Mouse (Mus musculus): ENCODE results near the gene Gpc2. TPM values are rescaled to one million over a fixed set of nuclear protein-coding genes. Genes with fewer than 3 reads are reported as not detected.
A peak's percentile ranks its signal among the peaks of the same experiment; 100 is the strongest.

The Gpc2 gene
- polyA plus RNA-seq, 2 experiments = 6.4 to 183 TPM

GRCm38 (mm10) chr5:138275216-138276050 is 4.4 kb downstream of the Gpc2 start:
- DNase-seq (ENCODE audit: low spot score) = peak; percentile 25
- no peak for ATAC-seq (ENCODE audit: low FRiP score, low read depth)
- H3K9ac ChIP-seq (ENCODE audit: low read depth, low read length, severe bottlenecking) = peak overlapping the region; percentile 40
- peaks cover 2% of the 10 kb centered on the region; the same call in 1 of the 2 replicates for H3K9me3 ChIP-seq (ENCODE audit: control insufficient read depth, low read length)
- 25% methylated on average over 41 of the region's 41 CpGs for WGBS
- H3K27me3 ChIP-seq (ENCODE audit: control insufficient read depth, insufficient read depth, low read length) = no peaks in the 10 kb centered on the region
- H3K4me1 ChIP-seq (ENCODE audit: control insufficient read depth, insufficient read depth, low read length) = peaks cover 35% of the 10 kb centered on the region
- TF ChIP-seq POLR2A (IDR thresholded peaks at IDR 0.05; ENCODE audit: borderline replicate concordance, extremely low read depth, insufficient read depth, insufficient read length) = no peak
- no peak overlapping the region for H3K27ac ChIP-seq (replicated peaks; ENCODE audit: low read depth, low read length)
- H3K4me2 ChIP-seq (replicated peaks; ENCODE audit: low read depth, low read length, severe bottlenecking) = peak overlapping the region; percentile 37
- peaks cover 34% of the 10 kb centered on the region for H3K36me3 ChIP-seq (ENCODE audit: control insufficient read depth, insufficient read depth, low read length)
- H3K4me3 ChIP-seq (replicated peaks; ENCODE audit: low read length) = peak overlapping the region; percentile 14

DNA sequence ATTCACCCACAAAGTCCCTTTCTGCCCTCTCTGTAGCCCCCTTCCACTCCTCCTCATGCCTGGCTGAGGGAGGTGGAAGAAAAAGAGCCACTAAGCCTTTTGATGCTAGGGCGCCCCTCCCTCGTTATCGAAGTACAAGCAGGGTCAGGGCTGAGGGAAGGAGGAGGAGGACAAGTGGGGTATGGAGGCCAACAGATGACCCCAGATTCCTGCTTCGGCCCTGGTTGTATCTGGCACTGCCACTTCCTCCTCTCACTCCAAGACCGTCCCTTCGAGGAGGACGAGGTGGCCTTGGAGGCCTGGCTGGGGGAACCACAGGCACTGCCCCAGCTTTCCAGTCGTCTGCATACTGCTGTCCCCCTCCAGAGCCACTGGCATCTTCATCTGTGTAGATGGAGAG is 5.6 kb downstream of the Gpc2 start:
- Histone ChIP-seq H3K4me2 (replicated peaks; ENCODE audit: low read depth, low read length, severe bottlenecking) (no peak overlapping the region), H3K4me1 (ENCODE audit: control insufficient read depth, insufficient read depth, low read length) (peaks cover 32% of the 10 kb centered on the region), H3K9me3 (ENCODE audit: control insufficient read depth, low read length) (no peaks in the 10 kb centered on the region), H3K27me3 (ENCODE audit: control insufficient read depth, insufficient read depth, low read length) (no peaks in the 10 kb centered on the region), H3K9ac (ENCODE audit: low read depth, low read length, severe bottlenecking) (no peak overlapping the region), H3K36me3 (ENCODE audit: control insufficient read depth, insufficient read depth, low read length) (peaks cover 34% of the 10 kb centered on the region), H3K4me3 (replicated peaks; ENCODE audit: low read length) (no peak overlapping the region), H3K27ac (replicated peaks; ENCODE audit: low read depth, low read length) (no peak overlapping the region)
- no peak for ATAC-seq (ENCODE audit: low FRiP score, low read depth)
- TF ChIP-seq POLR2A (IDR thresholded peaks at IDR 0.05; ENCODE audit: borderline replicate concordance, extremely low read depth, insufficient read depth, insufficient read length) = no peak
- no peak for DNase-seq (ENCODE audit: low spot score)
- WGBS = 80% methylated on average over 8 of the region's 8 CpGs

- TF ChIP-seq POLR2A (IDR thresholded peaks at IDR 0.05; ENCODE audit: borderline replicate concordance, extremely low read depth, insufficient read depth, insufficient read length) = no peak
- peak; percentile 49 for DNase-seq (ENCODE audit: low spot score)
- Histone ChIP-seq H3K27me3 (ENCODE audit: control insufficient read depth, insufficient read depth, low read length) (no peaks in the 10 kb centered on the region), H3K9me3 (ENCODE audit: control insufficient read depth, low read length) (no peaks in the 10 kb centered on the region), H3K4me1 (ENCODE audit: control insufficient read depth, insufficient read depth, low read length) (peaks cover 21% of the 10 kb centered on the region), H3K36me3 (ENCODE audit: control insufficient read depth, insufficient read depth, low read length) (peaks cover 25% of the 10 kb centered on the region), H3K4me3 (replicated peaks; ENCODE audit: low read length) (peak within 1 kb of the TSS; percentile 15), H3K9ac (ENCODE audit: low read depth, low read length, severe bottlenecking) (peak within 1 kb of the TSS; percentile 48), H3K4me2 (replicated peaks; ENCODE audit: low read depth, low read length, severe bottlenecking) (peak within 1 kb of the TSS; percentile 41), H3K27ac (replicated peaks; ENCODE audit: low read depth, low read length) (peak within 1 kb of the TSS; percentile 52; the same call in 1 of the 2 replicates)
- 2% methylated on average over 12 of the region's 12 CpGs for WGBS
- ATAC-seq (ENCODE audit: low FRiP score, low read depth) = peak; percentile 74
Observed at GRCm38 (mm10) chr5:138272409-138272923, 7.3 kb downstream of the Gpc2 start, which contains the start of gene Gal3st4. Gene Gal3st4, minus strand, starts transcription at chr5:138272840.

DNA sequence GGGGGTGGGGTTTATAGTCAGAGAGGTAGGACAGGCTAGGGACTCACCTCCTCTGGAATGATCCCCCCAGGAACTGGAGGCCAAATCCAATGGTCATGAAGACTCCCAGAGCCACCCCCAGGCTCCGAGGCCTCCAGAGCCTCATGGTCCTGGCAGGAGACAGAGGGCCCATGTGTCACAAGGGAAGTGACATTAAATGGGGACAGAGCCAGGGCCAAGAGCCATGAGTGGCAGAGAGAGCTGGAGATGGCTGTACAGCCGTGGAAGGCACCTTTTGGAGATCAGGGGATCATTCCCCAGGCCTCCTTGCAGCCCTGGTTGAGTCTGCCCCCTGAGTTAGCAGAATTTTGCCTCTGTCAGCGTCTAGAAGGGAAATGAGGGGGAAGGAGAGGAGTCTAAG is 8.6 kb downstream of the Gpc2 start:
- no peak for DNase-seq (ENCODE audit: low spot score)
- H3K4me2 ChIP-seq (replicated peaks; ENCODE audit: low read depth, low read length, severe bottlenecking) = no peak overlapping the region
- H3K9me3 ChIP-seq (ENCODE audit: control insufficient read depth, low read length) = no peaks in the 10 kb centered on the region
- no peak overlapping the region for H3K9ac ChIP-seq (ENCODE audit: low read depth, low read length, severe bottlenecking)
- no peak overlapping the region for H3K27ac ChIP-seq (replicated peaks; ENCODE audit: low read depth, low read length)
- no peaks in the 10 kb centered on the region for H3K27me3 ChIP-seq (ENCODE audit: control insufficient read depth, insufficient read depth, low read length)
- H3K36me3 ChIP-seq (ENCODE audit: control insufficient read depth, insufficient read depth, low read length) = peaks cover 13% of the 10 kb centered on the region; the same call in 1 of the 2 replicates
- no peak for ATAC-seq (ENCODE audit: low FRiP score, low read depth)
- no peak overlapping the region for H3K4me3 ChIP-seq (replicated peaks; ENCODE audit: low read length)
- H3K4me1 ChIP-seq (ENCODE audit: control insufficient read depth, insufficient read depth, low read length) = peaks cover 21% of the 10 kb centered on the region
- 68% methylated on average over 3 of the region's 3 CpGs for WGBS
- no peak for TF ChIP-seq POLR2A (IDR thresholded peaks at IDR 0.05; ENCODE audit: borderline replicate concordance, extremely low read depth, insufficient read depth, insufficient read length)

GRCm38 (mm10) chr5:138268980-138269379 is 10.8 kb downstream of the Gpc2 start:
- Histone ChIP-seq H3K4me3 (replicated peaks; ENCODE audit: low read length) (no peak overlapping the region), H3K27me3 (ENCODE audit: control insufficient read depth, insufficient read depth, low read length) (no peaks in the 10 kb centered on the region), H3K36me3 (ENCODE audit: control insufficient read depth, insufficient read depth, low read length) (peaks cover 3% of the 10 kb centered on the region; the same call in 1 of the 2 replicates), H3K9ac (ENCODE audit: low read depth, low read length, severe bottlenecking) (no peak overlapping the region), H3K4me1 (ENCODE audit: control insufficient read depth, insufficient read depth, low read length) (peaks cover 18% of the 10 kb centered on the region), H3K4me2 (replicated peaks; ENCODE audit: low read depth, low read length, severe bottlenecking) (no peak overlapping the region), H3K27ac (replicated peaks; ENCODE audit: low read depth, low read length) (no peak overlapping the region), H3K9me3 (ENCODE audit: control insufficient read depth, low read length) (no peaks in the 10 kb centered on the region)
- WGBS = 80% methylated on average over 4 of the region's 4 CpGs
- ATAC-seq (ENCODE audit: low FRiP score, low read depth) (no peak), DNase-seq (ENCODE audit: low spot score) (no peak)
- no peak for TF ChIP-seq POLR2A (IDR thresholded peaks at IDR 0.05; ENCODE audit: borderline replicate concordance, extremely low read depth, insufficient read depth, insufficient read length)

Measured in limb, embryonic 14.5 days (tissue).